In the genomic region with DNA sequence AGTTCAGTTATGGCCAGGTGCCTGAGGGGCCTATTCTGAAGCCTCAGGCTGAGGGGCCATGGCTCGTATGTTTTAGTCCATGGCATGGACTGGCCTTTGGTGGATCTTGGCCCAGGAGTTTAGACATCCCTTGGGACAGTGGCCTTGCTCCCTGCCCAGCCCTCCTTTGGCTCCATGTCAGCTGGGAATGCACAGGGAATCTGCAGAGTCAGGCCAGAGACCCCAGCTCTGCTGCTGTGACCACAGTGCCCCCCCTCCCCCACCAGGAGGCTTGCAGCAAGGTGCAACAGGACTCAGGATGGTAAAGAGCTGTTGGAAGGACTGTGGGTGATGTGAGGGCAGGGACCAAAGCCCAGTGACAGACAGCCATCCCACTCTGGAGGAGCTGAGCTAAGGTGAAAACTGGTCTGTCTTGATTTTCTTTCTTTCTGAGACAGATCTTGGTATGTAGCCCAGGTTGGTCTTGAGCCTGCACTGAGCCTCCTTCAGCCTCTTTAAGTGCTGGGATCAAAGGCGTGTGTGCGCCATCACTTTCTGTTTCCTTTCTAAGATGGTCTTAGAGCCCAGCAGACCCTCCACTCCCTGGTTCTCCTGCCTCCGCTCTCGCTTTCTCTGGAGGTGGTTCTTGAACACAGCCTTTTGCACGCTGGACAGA, we compare ENCODE assay signal across 10 mouse cellular contexts. TPM values are rescaled to one million over a fixed set of nuclear protein-coding genes. Genes with fewer than 3 reads are reported as not detected.
DNase-seq lines count a peak whose midpoint lies in the region; ATAC-seq and TF ChIP-seq lines count a peak whose summit lies in the region.
"Had no signal": no experiment of that assay in that cellular context is flagged by ENCODE, and none has a peak within 500 bp of the region (broad histone marks: within the 10 kb centered on the region; RNA-seq: fewer than 3 reads in every experiment).

No protein-coding gene starts in this region.

- H3K4me3 ChIP-seq in heart, adult 2 months, result no peak overlapping the region
- no peak overlapping the region for H3K4me3 ChIP-seq in lung, postnatal 0 days (ENCODE audit: low read depth, low read length)
- no peak overlapping the region for H3K4me3 ChIP-seq in intestine, postnatal 0 days (ENCODE audit: low read depth, low read length)
- no peak overlapping the region for H3K4me3 ChIP-seq in stomach, postnatal 0 days (ENCODE audit: low read depth, low read length)
- H3K4me3 ChIP-seq in midbrain, embryonic 10.5 days, result no peak overlapping the region

- intact Hi-C loops in heart, adult 2 months (cut with DNase I), result no loop called here

- no peak overlapping the region for H3K4me2 ChIP-seq in lung, postnatal 0 days (replicated peaks; ENCODE audit: low read depth, low read length)
- H3K4me2 ChIP-seq in intestine, postnatal 0 days (replicated peaks; ENCODE audit: low read depth), result peak overlapping the region; percentile 24; the same call in 1 of the 2 replicates
- no peak overlapping the region; the same call in 1 of the 2 replicates for H3K4me2 ChIP-seq in stomach, postnatal 0 days (replicated peaks; ENCODE audit: low read depth)

- no peak for TF ChIP-seq EP300 in heart, adult 2 months (IDR thresholded peaks at IDR 0.05; ENCODE audit: insufficient read depth, low read depth, low read length)
- TF ChIP-seq EP300 in lung, postnatal 0 days (IDR thresholded peaks at IDR 0.05), result no peak
- no peak for TF ChIP-seq EP300 in stomach, postnatal 0 days (optimal IDR thresholded peaks at IDR 0.05)

- TF ChIP-seq POLR2A in heart, adult 2 months (IDR thresholded peaks at IDR 0.05; ENCODE audit: insufficient read depth, low read depth, low read length), result no peak

- no peaks in the 10 kb centered on the region; the same call in 1 of the 2 replicates for H3K79me2 ChIP-seq in heart, adult 2 months (replicated peaks; ENCODE audit: control insufficient read depth, insufficient read depth, low read length)

- peaks cover 2% of the 10 kb centered on the region; the same call in 1 of the 2 replicates for H3K36me3 ChIP-seq in heart, adult 2 months (ENCODE audit: control insufficient read depth, insufficient read depth, low read length)
- no peaks in the 10 kb centered on the region for H3K36me3 ChIP-seq in lung, postnatal 0 days (ENCODE audit: insufficient read depth, low read length)
- peaks cover 38% of the 10 kb centered on the region for H3K36me3 ChIP-seq in intestine, postnatal 0 days (ENCODE audit: control insufficient read depth, insufficient read depth)
- H3K36me3 ChIP-seq in stomach, postnatal 0 days (ENCODE audit: control insufficient read depth, insufficient read depth, low read length), result no peaks in the 10 kb centered on the region; the same call in 1 of the 2 replicates
- H3K36me3 ChIP-seq in midbrain, embryonic 10.5 days, result peaks cover 92% of the 10 kb centered on the region

- no peaks in the 10 kb centered on the region for H3K27me3 ChIP-seq in heart, adult 2 months (ENCODE audit: control insufficient read depth, insufficient read depth, low read length)
- H3K27me3 ChIP-seq in lung, postnatal 0 days (replicated peaks; ENCODE audit: insufficient read depth, low read length), result no peaks in the 10 kb centered on the region
- H3K27me3 ChIP-seq in intestine, postnatal 0 days (replicated peaks; ENCODE audit: control insufficient read depth, insufficient read depth, low read length), result no peaks in the 10 kb centered on the region
- no peaks in the 10 kb centered on the region for H3K27me3 ChIP-seq in stomach, postnatal 0 days (ENCODE audit: control insufficient read depth, insufficient read depth, low read length)
- H3K27me3 ChIP-seq in midbrain, embryonic 10.5 days (ENCODE audit: low read depth, poor library complexity, severe bottlenecking), result no peaks in the 10 kb centered on the region

- DNase-seq in heart, adult 2 months, result peak in 1 of 2 experiments; percentile 27
- no peak for DNase-seq in heart, adult 11 months
- DNase-seq in lung, postnatal 0 days (ENCODE audit: low spot score), result peak; percentile 57
- DNase-seq in lung, postnatal 14 days, result no peak
- DNase-seq in stomach, postnatal 0 days (ENCODE audit: low spot score), result no peak
- no peak for DNase-seq in midbrain, embryonic 10.5 days (ENCODE audit: low spot score)
- no peak for DNase-seq in embryo, embryonic 11 days
- DNase-seq: right cerebral cortex, adult 18-20 months had no signal

- peak overlapping the region; percentile 15; the same call in 1 of the 2 replicates for H3K27ac ChIP-seq in heart, adult 2 months
- H3K27ac ChIP-seq in lung, postnatal 0 days (ENCODE audit: low read length), result no peak overlapping the region
- H3K27ac ChIP-seq in intestine, postnatal 0 days (ENCODE audit: low read depth, low read length), result peak overlapping the region; percentile 71
- peak overlapping the region; percentile 75 for H3K27ac ChIP-seq in stomach, postnatal 0 days (replicated peaks)
- no peak overlapping the region for H3K27ac ChIP-seq in midbrain, embryonic 10.5 days (replicated peaks)

- ATAC-seq in lung, postnatal 0 days, result peak; percentile 36
- no peak for ATAC-seq in intestine, postnatal 0 days
- no peak for ATAC-seq in stomach, postnatal 0 days (ENCODE audit: low FRiP score, low TSS enrichment)

- H3K4me1 ChIP-seq in heart, adult 2 months (ENCODE audit: control insufficient read depth, insufficient read depth, low read length), result peaks cover 15% of the 10 kb centered on the region; the same call in 1 of the 2 replicates
- peaks cover 18% of the 10 kb centered on the region for H3K4me1 ChIP-seq in lung, postnatal 0 days (ENCODE audit: insufficient read depth, low read depth, low read length)
- H3K4me1 ChIP-seq in intestine, postnatal 0 days (replicated peaks; ENCODE audit: control insufficient read depth, insufficient read depth, low read length), result peaks cover 16% of the 10 kb centered on the region
- peaks cover 6% of the 10 kb centered on the region for H3K4me1 ChIP-seq in stomach, postnatal 0 days (replicated peaks; ENCODE audit: control insufficient read depth, insufficient read depth)
- peaks cover 57% of the 10 kb centered on the region for H3K4me1 ChIP-seq in midbrain, embryonic 10.5 days

- WGBS in heart, adult 2 months, result 67% methylated on average over 6 of the region's 6 CpGs
- 63% methylated on average over 6 of the region's 6 CpGs for WGBS in lung, postnatal 0 days
- 76% methylated on average over 6 of the region's 6 CpGs for WGBS in intestine, postnatal 0 days
- 74% methylated on average over 6 of the region's 6 CpGs for WGBS in stomach, postnatal 0 days
- WGBS in midbrain, embryonic 10.5 days, result 93% methylated on average over 6 of the region's 6 CpGs

- peak overlapping the region; percentile 11; the same call in 1 of the 2 replicates for H3K9ac ChIP-seq in heart, adult 2 months (ENCODE audit: low read depth, low read length)
- no peak overlapping the region for H3K9ac ChIP-seq in lung, postnatal 0 days (replicated peaks; ENCODE audit: low read depth)
- H3K9ac ChIP-seq in intestine, postnatal 0 days (ENCODE audit: low read depth, low read length), result no peak overlapping the region
- no peak overlapping the region for H3K9ac ChIP-seq in stomach, postnatal 0 days (ENCODE audit: low read length)

- no peak for TF ChIP-seq CTCF in heart, adult 2 months (IDR thresholded peaks at IDR 0.05)
- TF ChIP-seq CTCF in lung, postnatal 0 days (IDR thresholded peaks at IDR 0.05), result no peak
- no peak for TF ChIP-seq CTCF in intestine, postnatal 0 days (IDR thresholded peaks at IDR 0.05; ENCODE audit: low read depth)
- TF ChIP-seq CTCF in stomach, postnatal 0 days (IDR thresholded peaks at IDR 0.05; ENCODE audit: low read depth), result no peak

- no peaks in the 10 kb centered on the region for H3K9me3 ChIP-seq in lung, postnatal 0 days (ENCODE audit: low read length)
- H3K9me3 ChIP-seq in intestine, postnatal 0 days (ENCODE audit: control insufficient read depth), result no peaks in the 10 kb centered on the region
- no peaks in the 10 kb centered on the region for H3K9me3 ChIP-seq in stomach, postnatal 0 days (ENCODE audit: control insufficient read depth, low read length)
- no peaks in the 10 kb centered on the region for H3K9me3 ChIP-seq in midbrain, embryonic 10.5 days (replicated peaks)

RNA-seq across cellular contexts. Expression of a gene that starts 7.0 kb away (rescaled TPM):
- total RNA-seq in heart, adult 2 months (2021), result 100 to 1,000 TPM; 173 to 203 TPM
- polyA plus RNA-seq in heart, adult 2 months (2012; rRNA removed), result 342 and 529 TPM in 2 replicates
- 12.8 and 15.2 TPM in 2 replicates for polyA plus RNA-seq in lung, postnatal 0 days (2015; fragmentation: Nextera tagmentation; extraction: Ambion mirVana)
- polyA plus RNA-seq in intestine, postnatal 0 days (2015; fragmentation: Nextera tagmentation; extraction: Ambion mirVana), result 39.0 and 39.8 TPM in 2 replicates
- 24.9 and 25.4 TPM in 2 replicates for polyA plus RNA-seq in stomach, postnatal 0 days (2015; fragmentation: Nextera tagmentation; extraction: Ambion mirVana)
- polyA plus RNA-seq in midbrain, embryonic 10.5 days (2016; fragmentation: Nextera tagmentation; extraction: Ambion mirVana), result 94.6 and 107 TPM in 2 replicates

RNA-seq across cellular contexts. Expression of a gene that starts 27.4 kb away (rescaled TPM):
- 10 to 100 TPM; 22.8 to 23.0 TPM for total RNA-seq in heart, adult 2 months (2021)
- polyA plus RNA-seq in heart, adult 2 months (2012; rRNA removed), result 27.8 and 44.8 TPM in 2 replicates
- 64.3 and 68.6 TPM in 2 replicates for polyA plus RNA-seq in lung, postnatal 0 days (2015; fragmentation: Nextera tagmentation; extraction: Ambion mirVana)
- polyA plus RNA-seq in intestine, postnatal 0 days (2015; fragmentation: Nextera tagmentation; extraction: Ambion mirVana), result 62.8 and 63.5 TPM in 2 replicates
- polyA plus RNA-seq in stomach, postnatal 0 days (2015; fragmentation: Nextera tagmentation; extraction: Ambion mirVana), result 66.8 and 68.7 TPM in 2 replicates
- polyA plus RNA-seq in midbrain, embryonic 10.5 days (2016; fragmentation: Nextera tagmentation; extraction: Ambion mirVana), result 155 and 169 TPM in 2 replicates

RNA-seq across cellular contexts. Expression of a gene that starts 49.8 kb away (rescaled TPM):
- total RNA-seq in heart, adult 2 months (2021), result not detected
- 0.14 TPM in 1 of 2 replicates, not detected in the other for polyA plus RNA-seq in heart, adult 2 months (2012; rRNA removed)
- polyA plus RNA-seq in lung, postnatal 0 days (2015; fragmentation: Nextera tagmentation; extraction: Ambion mirVana), result not detected in 2 replicates
- polyA plus RNA-seq in intestine, postnatal 0 days (2015; fragmentation: Nextera tagmentation; extraction: Ambion mirVana), result 0.04 TPM in 1 of 2 replicates, not detected in the other
- polyA plus RNA-seq in stomach, postnatal 0 days (2015; fragmentation: Nextera tagmentation; extraction: Ambion mirVana), result 0.02 TPM in 2 replicates
- 0.20 and 0.40 TPM in 2 replicates for polyA plus RNA-seq in midbrain, embryonic 10.5 days (2016; fragmentation: Nextera tagmentation; extraction: Ambion mirVana)
- polyA plus RNA-seq: intestine, embryonic 14.5 days had no signal

Comparison
In these comparisons a context has a peak if more than half of its experiments do, and no peak if none do; other contexts are left out.
1. H3K27ac ChIP-seq: peak in heart, adult 2 months (single experiment), intestine, postnatal 0 days (single experiment) and stomach, postnatal 0 days (single experiment); none in lung, postnatal 0 days (single experiment) and midbrain, embryonic 10.5 days (single experiment).